Mouse (Mus musculus) embryonic facial prominence, embryonic 11.5 days (tissue): ENCODE results near the gene Cyp4f40. TPM values are rescaled to one million over a fixed set of nuclear protein-coding genes. Genes with fewer than 3 reads are reported as not detected.
A peak's percentile ranks its signal among the peaks of the same experiment; 100 is the strongest.
"Not testable (repeated sequence)": the region's sequence is repeated elsewhere in the genome, so short reads cannot be mapped to it uniquely, and the experiment has no call there.

Experiments used
- ATAC-seq: fragments of 200-750 bp; cut with Nextera tagmentation; replicated peaks from 2 replicates; pipeline ENCODE4 v1.8.0; 2017; ENCODE audit warnings: low read depth; ENCODE audit not compliant: insufficient number of reproducible peaks, low FRiP score, low TSS enrichment
- DNase-seq: peaks from one replicate; pipeline ENCODE4 v3.0.0-alpha.2; 2015; ENCODE audit warnings: low spot score
- H3K27ac ChIP-seq: fragments of 300-500 bp; sonication (generic); replicated peaks from 2 replicates; pipeline ENCODE4 v1.5.1; 2014; ENCODE audit warnings: mild to moderate bottlenecking, low read depth, low read length, control low read depth
- H3K27me3 ChIP-seq: fragments of 300-500 bp; sonication (generic); 2 replicates; pipeline ENCODE4 v1.6.1; 2014; ENCODE audit warnings: mild to moderate bottlenecking, low read length, moderate library complexity, mixed read lengths; ENCODE audit not compliant: control insufficient read depth, insufficient read depth
- H3K36me3 ChIP-seq: fragments of 300-500 bp; sonication (generic); replicated peaks from 2 replicates; pipeline ENCODE4 v1.6.1; 2014; ENCODE audit warnings: low read depth, mild to moderate bottlenecking, low read length, moderate library complexity, mixed read lengths; ENCODE audit not compliant: control insufficient read depth, insufficient read depth
- H3K4me1 ChIP-seq: fragments of 300-500 bp; sonication (generic); 2 replicates; pipeline ENCODE4 v1.6.1; 2014; ENCODE audit warnings: low read length, mixed read lengths; ENCODE audit not compliant: control insufficient read depth, insufficient read depth
- H3K4me2 ChIP-seq: fragments of 300-500 bp; sonication (generic); 2 replicates; pipeline ENCODE4 v1.6.1; 2014; ENCODE audit warnings: low read depth, mild to moderate bottlenecking, control low read depth, low read length, moderate library complexity
- H3K4me3 ChIP-seq: fragments of 300-500 bp; sonication (generic); 2 replicates; pipeline ENCODE4 v1.5.1; 2014; ENCODE audit warnings: low read depth, low read length, control low read depth
- H3K9ac ChIP-seq: fragments of 300-500 bp; sonication (generic); replicated peaks from 2 replicates; pipeline ENCODE4 v1.6.1; 2014; ENCODE audit warnings: mild to moderate bottlenecking, control low read depth, low read length
- H3K9me3 ChIP-seq: fragments of 300-500 bp; sonication (generic); replicated peaks from 2 replicates; pipeline ENCODE4 v1.6.1; 2016; ENCODE audit warnings: mild to moderate bottlenecking, low read length, inconsistent platforms, mixed read lengths; ENCODE audit not compliant: control insufficient read depth
- WGBS: fragments of 180-500 bp; shearing (Covaris S2); extraction: QIAGEN DNeasy Blood & Tissue Kit; methylation state at CpG from one replicate; pipeline ENCODE4 v1.1.7; 2014; 5-methylcytosine and 5-hydroxymethylcytosine counted together
- polyA plus RNA-seq: library from polyadenylated mRNA; unstranded; fragments of >200 nt; fragmentation: Nextera tagmentation; extraction: Ambion mirVana; gene quantifications from 2 replicates; pipeline ENCODE4 v1.2.1, GENCODE M21; 2014

Gene Cyp4f40
- polyA plus RNA-seq, 1 experiment from 2014 or later = not detected

- not testable (repeated sequence) for H3K9me3 ChIP-seq, H3K27me3 ChIP-seq, DNase-seq, H3K27ac ChIP-seq, H3K4me1 ChIP-seq, ATAC-seq, H3K36me3 ChIP-seq
- WGBS = 88% methylated on average over 8 of the region's 9 CpGs
- peak overlapping the region; percentile 29 for H3K4me2 ChIP-seq
- H3K9ac ChIP-seq = peak overlapping the region; percentile 35; the same call in 1 of the 2 replicates
- peak overlapping the region; percentile 26 for H3K4me3 ChIP-seq
Measured at GRCm38 (mm10) chr17:32634242-32634971, 24.3 kb upstream of the Cyp4f40 start.

- H3K4me2 ChIP-seq = peak overlapping the region; percentile 29
- no peaks in the 10 kb centered on the region for H3K9me3 ChIP-seq
- peak overlapping the region; percentile 26 for H3K4me3 ChIP-seq
- H3K4me1 ChIP-seq = no peaks in the 10 kb centered on the region
- H3K27me3 ChIP-seq = no peaks in the 10 kb centered on the region
- peak; percentile 91 for DNase-seq
- H3K36me3 ChIP-seq = no peaks in the 10 kb centered on the region
- H3K9ac ChIP-seq = peak overlapping the region; percentile 35; the same call in 1 of the 2 replicates
- no peak overlapping the region for H3K27ac ChIP-seq
- WGBS = 2% methylated on average over 17 of the region's 17 CpGs
- peak; percentile 87 for ATAC-seq
Measured at GRCm38 (mm10) chr17:32634972-32635314, 23.8 kb upstream of the Cyp4f40 start.

- DNase-seq = no peak
- no peak for ATAC-seq
- Histone ChIP-seq H3K27me3 (no peaks in the 10 kb centered on the region), H3K27ac (no peak overlapping the region), H3K9me3 (no peaks in the 10 kb centered on the region), H3K4me3 (no peak overlapping the region), H3K36me3 (no peaks in the 10 kb centered on the region), H3K4me1 (no peaks in the 10 kb centered on the region), H3K4me2 (no peak overlapping the region), H3K9ac (no peak overlapping the region)
- 41% methylated on average over 3 of the region's 3 CpGs for WGBS
Measured at GRCm38 (mm10) chr17:32636341-32636740, 22.4 kb upstream of the Cyp4f40 start.

- Histone ChIP-seq H3K36me3 (no peaks in the 10 kb centered on the region), H3K4me1 (no peaks in the 10 kb centered on the region), H3K4me3 (no peak overlapping the region), H3K9me3 (no peaks in the 10 kb centered on the region), H3K27me3 (no peaks in the 10 kb centered on the region), H3K27ac (no peak overlapping the region), H3K4me2 (no peak overlapping the region), H3K9ac (no peak overlapping the region)
- ATAC-seq (no peak), DNase-seq (no peak)
- WGBS = 89% methylated on average over 2 of the region's 2 CpGs
Measured at GRCm38 (mm10) chr17:32637151-32637550, 21.5 kb upstream of the Cyp4f40 start.

GRCm38 (mm10) chr17:32646631-32647030 is 12.1 kb upstream of the Cyp4f40 start:
- ATAC-seq = no peak
- no peaks in the 10 kb centered on the region for H3K4me1 ChIP-seq
- no peak overlapping the region for H3K9ac ChIP-seq
- H3K27ac ChIP-seq = no peak overlapping the region
- no peaks in the 10 kb centered on the region for H3K27me3 ChIP-seq
- no peak overlapping the region for H3K4me2 ChIP-seq
- H3K4me3 ChIP-seq = no peak overlapping the region
- H3K9me3 ChIP-seq = no peaks in the 10 kb centered on the region
- WGBS = 81% methylated on average over 4 of the region's 4 CpGs
- DNase-seq = no peak
- no peaks in the 10 kb centered on the region for H3K36me3 ChIP-seq

GRCm38 (mm10) chr17:32653860-32654259 is 4.8 kb upstream of the Cyp4f40 start:
- Histone ChIP-seq H3K4me3 (no peak overlapping the region), H3K36me3 (no peaks in the 10 kb centered on the region), H3K27me3 (no peaks in the 10 kb centered on the region), H3K9ac (no peak overlapping the region), H3K27ac (no peak overlapping the region), H3K9me3 (no peaks in the 10 kb centered on the region), H3K4me1 (no peaks in the 10 kb centered on the region), H3K4me2 (no peak overlapping the region)
- 87% methylated on average over 4 of the region's 4 CpGs for WGBS
- DNase-seq (no peak), ATAC-seq (no peak)

- DNase-seq = no peak
- no peaks in the 10 kb centered on the region for H3K36me3 ChIP-seq
- H3K4me3 ChIP-seq = no peak overlapping the region
- no peak overlapping the region for H3K4me2 ChIP-seq
- no peak overlapping the region for H3K9ac ChIP-seq
- no peaks in the 10 kb centered on the region for H3K9me3 ChIP-seq
- no peak overlapping the region for H3K27ac ChIP-seq
- 78% methylated on average over 3 of the region's 3 CpGs for WGBS
- no peaks in the 10 kb centered on the region for H3K27me3 ChIP-seq
- H3K4me1 ChIP-seq = no peaks in the 10 kb centered on the region
- no peak for ATAC-seq
Measured at GRCm38 (mm10) chr17:32657041-32657440, 1.7 kb upstream of the Cyp4f40 start.

- no peaks in the 10 kb centered on the region for H3K9me3 ChIP-seq
- no peaks in the 10 kb centered on the region for H3K27me3 ChIP-seq
- no peak overlapping the region for H3K4me3 ChIP-seq
- no peaks in the 10 kb centered on the region for H3K4me1 ChIP-seq
- DNase-seq = no peak
- no peak overlapping the region for H3K4me2 ChIP-seq
- 81% methylated on average over 1 of the region's 1 CpGs for WGBS
- H3K9ac ChIP-seq = no peak overlapping the region
- no peak overlapping the region for H3K27ac ChIP-seq
- H3K36me3 ChIP-seq = no peaks in the 10 kb centered on the region
- ATAC-seq = no peak
Measured at GRCm38 (mm10) chr17:32658246-32658645, 454 bp upstream of the Cyp4f40 start.
